Mouse (Mus musculus): ENCODE measurements around the gene Ebpl. TPM values are rescaled to one million over a fixed set of nuclear protein-coding genes. Genes with fewer than 3 reads are reported as not detected.
"Not testable (repeated sequence)": the region's sequence is repeated elsewhere in the genome, so short reads cannot be mapped to it uniquely, and the experiment has no call there.

The Ebpl gene
- polyA plus RNA-seq, 1 experiment from 2014 or later = 2.9 TPM

DNA sequence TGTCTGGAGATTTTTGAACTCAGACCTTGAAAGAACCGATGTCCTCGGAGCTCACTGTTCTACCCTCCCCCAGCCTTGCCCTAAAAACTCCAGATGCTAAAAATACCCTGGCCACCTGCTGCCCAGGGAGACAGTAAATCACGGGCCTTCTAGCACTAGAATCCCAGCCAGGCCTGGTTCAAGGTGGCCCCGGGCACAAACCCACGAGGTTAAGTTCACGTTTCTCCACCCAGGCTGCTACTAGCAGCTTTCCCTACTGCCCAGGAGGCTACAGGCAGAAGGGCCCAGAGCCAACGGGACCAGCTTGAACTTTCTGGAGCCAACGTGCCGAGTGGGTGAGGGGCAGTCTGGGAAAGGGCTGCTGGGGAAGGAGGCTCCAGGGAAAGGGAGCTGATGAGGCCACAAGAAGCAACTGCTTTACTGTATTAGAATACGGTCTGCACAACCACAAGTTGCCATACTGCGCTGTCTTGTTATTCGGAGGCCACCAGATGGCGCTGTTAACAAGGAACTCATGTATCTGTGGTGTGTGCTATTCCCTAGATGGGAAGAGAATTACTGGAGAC, 29.2 kb downstream of the Ebpl start:
- DNase-seq (ENCODE audit: low spot score) = peak; percentile 86
- no peak overlapping the region for H3K27ac ChIP-seq (ENCODE audit: low read length)
- WGBS = 20% methylated on average over 13 of the region's 13 CpGs

DNA sequence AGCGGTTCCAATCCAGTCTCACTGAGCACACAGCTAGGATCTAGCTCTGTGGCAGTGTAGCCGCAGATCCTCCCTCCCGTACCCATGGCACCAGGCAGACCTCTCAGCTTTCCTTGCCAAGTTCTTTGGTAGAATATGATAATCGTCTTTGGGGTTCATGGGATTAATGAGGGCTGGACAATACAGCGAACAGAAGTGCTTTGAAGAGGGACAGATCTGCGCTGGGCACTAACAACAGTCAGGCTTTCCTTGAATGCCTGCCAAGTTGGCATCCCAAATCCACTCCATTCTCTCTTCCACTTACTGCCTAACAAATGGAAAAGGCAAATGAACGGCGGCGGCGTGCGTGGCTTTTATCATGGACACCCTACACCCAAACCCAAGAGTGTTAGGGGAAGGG, 29.6 kb downstream of the Ebpl start:
- H3K4me2 ChIP-seq (replicated peaks; ENCODE audit: low read depth, low read length) = no peak overlapping the region
- DNase-seq (ENCODE audit: low spot score) (no peak), ATAC-seq (no peak)
- no peaks in the 10 kb centered on the region for H3K4me1 ChIP-seq (ENCODE audit: insufficient read depth, low read depth, low read length)
- H3K9ac ChIP-seq (replicated peaks; ENCODE audit: low read depth) = no peak overlapping the region
- no peaks in the 10 kb centered on the region for H3K9me3 ChIP-seq (ENCODE audit: low read length)
- 79% methylated on average over 11 of the region's 11 CpGs for WGBS
- H3K36me3 ChIP-seq (ENCODE audit: insufficient read depth, low read length) = no peaks in the 10 kb centered on the region
- TF ChIP-seq EP300 (IDR thresholded peaks at IDR 0.05) (no peak), CTCF (IDR thresholded peaks at IDR 0.05) (no peak)
- no peak overlapping the region for H3K27ac ChIP-seq (ENCODE audit: low read length)
- H3K4me3 ChIP-seq (ENCODE audit: low read depth, low read length) = no peak overlapping the region
- no peaks in the 10 kb centered on the region for H3K27me3 ChIP-seq (replicated peaks; ENCODE audit: insufficient read depth, low read length)

More for the DNA sequence above, 29.2 kb downstream of the Ebpl start:
- Histone ChIP-seq H3K9me3 (ENCODE audit: low read length) (no peaks in the 10 kb centered on the region), H3K9ac (replicated peaks; ENCODE audit: low read depth) (no peak overlapping the region), H3K27me3 (replicated peaks; ENCODE audit: insufficient read depth, low read length) (no peaks in the 10 kb centered on the region), H3K4me1 (ENCODE audit: insufficient read depth, low read depth, low read length) (no peaks in the 10 kb centered on the region), H3K4me3 (ENCODE audit: low read depth, low read length) (no peak overlapping the region), H3K36me3 (ENCODE audit: insufficient read depth, low read length) (no peaks in the 10 kb centered on the region), H3K4me2 (replicated peaks; ENCODE audit: low read depth, low read length) (no peak overlapping the region)
- TF ChIP-seq EP300 (IDR thresholded peaks at IDR 0.05) (no peak), CTCF (IDR thresholded peaks at IDR 0.05) (peak; percentile 97)
- peak; percentile 83 for ATAC-seq

DNA sequence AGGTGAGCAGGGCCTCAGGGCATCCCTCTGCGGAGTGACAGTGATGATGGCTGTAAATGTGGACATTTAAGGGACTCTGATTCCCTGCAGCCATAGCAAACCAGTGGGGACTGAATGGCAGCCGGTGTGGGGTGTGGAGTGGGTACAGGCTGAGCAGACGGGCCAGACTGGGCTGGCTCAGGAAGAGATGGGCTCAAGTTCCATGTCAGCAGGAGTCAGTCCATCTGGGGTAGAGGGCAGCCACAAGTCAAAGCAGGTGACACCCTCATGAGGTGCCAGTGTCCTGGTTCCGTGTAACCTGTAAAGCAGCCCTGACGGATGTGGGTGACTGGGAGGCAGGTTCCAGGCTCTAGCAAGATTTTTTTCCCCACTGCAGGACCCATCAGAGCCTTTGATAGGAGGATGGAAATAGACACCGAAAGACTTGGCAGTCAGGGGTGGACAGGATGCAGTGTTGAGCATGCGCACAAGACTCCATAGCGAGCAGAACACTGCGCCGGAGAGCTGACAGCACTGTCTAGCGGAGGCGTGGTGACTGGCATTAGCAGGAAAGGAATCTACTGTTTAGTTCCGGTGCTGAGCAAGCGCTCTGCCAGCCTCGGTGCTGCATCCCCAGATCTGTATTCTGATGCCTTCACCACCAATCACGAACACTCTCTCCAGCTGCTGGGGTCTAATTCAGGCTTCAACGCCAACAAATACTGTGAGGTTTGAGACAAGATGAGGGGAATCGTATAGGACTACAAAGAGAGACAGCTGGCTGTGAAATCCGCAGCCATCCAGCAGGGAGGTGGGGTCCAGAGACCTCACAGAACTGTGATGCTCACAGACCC, 32.4 kb downstream of the Ebpl start:
- peak overlapping the region; percentile 25; the same call in 1 of the 2 replicates for H3K4me2 ChIP-seq (replicated peaks; ENCODE audit: low read depth, low read length)
- DNase-seq (ENCODE audit: low spot score) (peak; percentile 87), ATAC-seq (peak; percentile 68)
- no peak for TF ChIP-seq EP300 (IDR thresholded peaks at IDR 0.05)
- peak; percentile 12; the same call in 1 of the 2 replicates for TF ChIP-seq CTCF (IDR thresholded peaks at IDR 0.05)
- 35% methylated on average over 19 of the region's 19 CpGs for WGBS
- H3K9ac ChIP-seq (replicated peaks; ENCODE audit: low read depth) = no peak overlapping the region
- H3K27me3 ChIP-seq (replicated peaks; ENCODE audit: insufficient read depth, low read length) = no peaks in the 10 kb centered on the region
- no peak overlapping the region for H3K4me3 ChIP-seq (ENCODE audit: low read depth, low read length)
- no peaks in the 10 kb centered on the region for H3K4me1 ChIP-seq (ENCODE audit: insufficient read depth, low read depth, low read length)
- no peaks in the 10 kb centered on the region for H3K36me3 ChIP-seq (ENCODE audit: insufficient read depth, low read length)
- no peaks in the 10 kb centered on the region for H3K9me3 ChIP-seq (ENCODE audit: low read length)
- no peak overlapping the region for H3K27ac ChIP-seq (ENCODE audit: low read length)

GRCm38 (mm10) chr14:61327007-61327406, 33.2 kb downstream of the Ebpl start:
- H3K27me3 ChIP-seq (replicated peaks; ENCODE audit: insufficient read depth, low read length); H3K4me3 ChIP-seq (ENCODE audit: low read depth, low read length); H3K4me2 ChIP-seq (replicated peaks; ENCODE audit: low read depth, low read length); H3K36me3 ChIP-seq (ENCODE audit: insufficient read depth, low read length); ATAC-seq; H3K27ac ChIP-seq (ENCODE audit: low read length); H3K4me1 ChIP-seq (ENCODE audit: insufficient read depth, low read depth, low read length); H3K9ac ChIP-seq (replicated peaks; ENCODE audit: low read depth); H3K9me3 ChIP-seq (ENCODE audit: low read length); DNase-seq (ENCODE audit: low spot score): not testable (repeated sequence)
- 26% methylated on average over 6 of the region's 6 CpGs for WGBS
- peak; percentile 26; the same call in 1 of the 2 replicates for TF ChIP-seq CTCF (IDR thresholded peaks at IDR 0.05)

GRCm38 (mm10) chr14:61322740-61323139, 37.5 kb downstream of the Ebpl start:
- TF ChIP-seq EP300 (IDR thresholded peaks at IDR 0.05) = no peak
- no peak for TF ChIP-seq CTCF (IDR thresholded peaks at IDR 0.05)
- H3K27me3 ChIP-seq (replicated peaks; ENCODE audit: insufficient read depth, low read length) = no peaks in the 10 kb centered on the region
- no peak overlapping the region for H3K27ac ChIP-seq (ENCODE audit: low read length)
- H3K36me3 ChIP-seq (ENCODE audit: insufficient read depth, low read length) = no peaks in the 10 kb centered on the region
- WGBS = 83% methylated on average over 1 of the region's 1 CpGs
- no peaks in the 10 kb centered on the region for H3K9me3 ChIP-seq (ENCODE audit: low read length)
- DNase-seq (ENCODE audit: low spot score) (no peak), ATAC-seq (no peak)
- H3K9ac ChIP-seq (replicated peaks; ENCODE audit: low read depth) = no peak overlapping the region
- H3K4me3 ChIP-seq (ENCODE audit: low read depth, low read length) = no peak overlapping the region
- no peak overlapping the region for H3K4me2 ChIP-seq (replicated peaks; ENCODE audit: low read depth, low read length)
- H3K4me1 ChIP-seq (ENCODE audit: insufficient read depth, low read depth, low read length) = no peaks in the 10 kb centered on the region

GRCm38 (mm10) chr14:61321200-61321599, 39.0 kb downstream of the Ebpl start:
- Histone ChIP-seq H3K4me1 (ENCODE audit: insufficient read depth, low read depth, low read length) (no peaks in the 10 kb centered on the region), H3K9ac (replicated peaks; ENCODE audit: low read depth) (no peak overlapping the region), H3K9me3 (ENCODE audit: low read length) (no peaks in the 10 kb centered on the region), H3K4me3 (ENCODE audit: low read depth, low read length) (no peak overlapping the region), H3K4me2 (replicated peaks; ENCODE audit: low read depth, low read length) (no peak overlapping the region), H3K36me3 (ENCODE audit: insufficient read depth, low read length) (no peaks in the 10 kb centered on the region), H3K27ac (ENCODE audit: low read length) (no peak overlapping the region), H3K27me3 (replicated peaks; ENCODE audit: insufficient read depth, low read length) (no peaks in the 10 kb centered on the region)
- DNase-seq (ENCODE audit: low spot score) (no peak), ATAC-seq (no peak)
- WGBS = 80% methylated on average over 4 of the region's 4 CpGs
- TF ChIP-seq CTCF (IDR thresholded peaks at IDR 0.05) (no peak), EP300 (IDR thresholded peaks at IDR 0.05) (no peak)

Data from lung, postnatal 0 days (tissue).